Mouse (Mus musculus) cerebellum, adult 2 months (tissue): Measurements from ENCODE around the gene Zpr1.

Source experiments
- CTCF ChIP-seq: fragments of 200-500 bp; IDR thresholded peaks from 2 replicates; pipeline ENCODE4 v1.5.1; 2011; ENCODE audit warnings: low read depth, mild to moderate bottlenecking, control low read depth, low read length, moderate library complexity, borderline replicate concordance; ENCODE audit not compliant: insufficient read depth
- POLR2A ChIP-seq: fragments of 200-500 bp; IDR thresholded peaks from 2 replicates; pipeline ENCODE4 v1.6.1; 2011; ENCODE audit warnings: low read length, control low read depth, borderline replicate concordance; ENCODE audit not compliant: insufficient read depth

- TF ChIP-seq POLR2A (no peak), CTCF (no peak)
These were observed 794 bp upstream of the Zpr1 start for GRCm38 (mm10) chr9:46272070-46272469.
